Mouse (Mus musculus): ENCODE measurements at regions not wholly inside any gene's neighbourhood (a gene's known extent, or its start where the extent isn't known, plus 50 kb on each side); places are given as distances from the start of the nearest gene placed in this dataset.

- H3K4me3 ChIP-seq (ENCODE audit: insufficient read depth in 1 of 2, low read depth in 1 of 2, low read length in 2 of 2, poor library complexity in 1 of 2, severe bottlenecking in 1 of 2), result no peak overlapping the region
- no peaks in the 10 kb centered on the region for H3K36me3 ChIP-seq (ENCODE audit: control insufficient read depth, insufficient read depth, low read length, poor library complexity, severe bottlenecking)
- peak overlapping the region; percentile 99 for H3K27ac ChIP-seq (ENCODE audit: insufficient read depth, low read depth, low read length, poor library complexity, severe bottlenecking)
- DNase-seq (ENCODE audit: low read depth, low spot score), result no peak
- H3K4me1 ChIP-seq (ENCODE audit: control insufficient read depth in 2 of 2, insufficient read depth in 2 of 2, low read length in 2 of 2, poor library complexity in 1 of 2), result peaks cover 22 to 38% of the 10 kb centered on the region in 2 experiments
- H3K9ac ChIP-seq (ENCODE audit: insufficient read depth, low read depth, low read length, poor library complexity, severe bottlenecking), result peak overlapping the region; percentile 52; the same call in 1 of the 2 replicates
- no peak for TF ChIP-seq CHD2 (IDR thresholded peaks at IDR 0.05; ENCODE audit: low read depth, low read length)
- no peak for TF ChIP-seq HCFC1 (IDR thresholded peaks at IDR 0.05; ENCODE audit: borderline replicate concordance, insufficient read depth, low read length)
- no peak for TF ChIP-seq ZC3H11A (IDR thresholded peaks at IDR 0.05; ENCODE audit: borderline replicate concordance, low read depth, low read length)
- TF ChIP-seq MAFK (IDR thresholded peaks at IDR 0.05; ENCODE audit: insufficient read depth, low read depth, low read length), result no peak
- TF ChIP-seq ZNF384 (IDR thresholded peaks at IDR 0.05; ENCODE audit: low read depth, low read length), result no peak
- no peaks in the 10 kb centered on the region for H3K9me3 ChIP-seq (ENCODE audit: control insufficient read depth, insufficient read depth, low read depth, low read length)
- in situ Hi-C loops (cut with MboI; ENCODE audit: low sequenced_read_pairs in 2 of 2, unreplicated experiment in 2 of 2), result no loop called here
Observed at GRCm38 (mm10) chr6:100378533-100378874, 91.2 kb upstream of the Rybp start.

GRCm38 (mm10) chr6:100377828-100378532 is 90.7 kb upstream of the Rybp start:
- H3K36me3 ChIP-seq (ENCODE audit: control insufficient read depth, insufficient read depth, low read length, poor library complexity, severe bottlenecking), result no peaks in the 10 kb centered on the region
- H3K9me3 ChIP-seq (ENCODE audit: control insufficient read depth, insufficient read depth, low read depth, low read length), result no peaks in the 10 kb centered on the region
- peak; percentile 92 for DNase-seq (ENCODE audit: low read depth, low spot score)
- H3K9ac ChIP-seq (ENCODE audit: insufficient read depth, low read depth, low read length, poor library complexity, severe bottlenecking), result peak overlapping the region; percentile 58; the same call in 1 of the 2 replicates
- in situ Hi-C loops (cut with MboI; ENCODE audit: low sequenced_read_pairs in 2 of 2, unreplicated experiment in 2 of 2), result no loop called here
- H3K27ac ChIP-seq (ENCODE audit: insufficient read depth, low read depth, low read length, poor library complexity, severe bottlenecking), result peak overlapping the region; percentile 100
- no peak overlapping the region for H3K4me3 ChIP-seq (ENCODE audit: insufficient read depth in 1 of 2, low read depth in 1 of 2, low read length in 2 of 2, poor library complexity in 1 of 2, severe bottlenecking in 1 of 2)
- no peak for TF ChIP-seq MAFK (IDR thresholded peaks at IDR 0.05; ENCODE audit: insufficient read depth, low read depth, low read length)
- no peak for TF ChIP-seq HCFC1 (IDR thresholded peaks at IDR 0.05; ENCODE audit: borderline replicate concordance, insufficient read depth, low read length)
- peak; percentile 53; the same call in 1 of the 2 replicates for TF ChIP-seq CHD2 (IDR thresholded peaks at IDR 0.05; ENCODE audit: low read depth, low read length)
- no peak for TF ChIP-seq ZC3H11A (IDR thresholded peaks at IDR 0.05; ENCODE audit: borderline replicate concordance, low read depth, low read length)
- peaks cover 22 to 36% of the 10 kb centered on the region in 2 experiments for H3K4me1 ChIP-seq (ENCODE audit: control insufficient read depth in 2 of 2, insufficient read depth in 2 of 2, low read length in 2 of 2, poor library complexity in 1 of 2)

- no peaks in the 10 kb centered on the region for H3K9me3 ChIP-seq (ENCODE audit: control insufficient read depth, insufficient read depth, low read depth, low read length)
- no peaks in the 10 kb centered on the region for H3K36me3 ChIP-seq (ENCODE audit: control insufficient read depth, insufficient read depth, low read length, poor library complexity, severe bottlenecking)
- no peak for TF ChIP-seq HCFC1 (IDR thresholded peaks at IDR 0.05; ENCODE audit: borderline replicate concordance, insufficient read depth, low read length)
- no peak for TF ChIP-seq CHD2 (IDR thresholded peaks at IDR 0.05; ENCODE audit: low read depth, low read length)
- no peak for TF ChIP-seq ZNF384 (IDR thresholded peaks at IDR 0.05; ENCODE audit: low read depth, low read length)
- no peak for TF ChIP-seq ZC3H11A (IDR thresholded peaks at IDR 0.05; ENCODE audit: borderline replicate concordance, low read depth, low read length)
- TF ChIP-seq MAFK (IDR thresholded peaks at IDR 0.05; ENCODE audit: insufficient read depth, low read depth, low read length), result no peak
- H3K9ac ChIP-seq (ENCODE audit: insufficient read depth, low read depth, low read length, poor library complexity, severe bottlenecking), result no peak overlapping the region; the same call in 1 of the 2 replicates
- peak overlapping the region in 1 of 2 experiments; percentile 14; a peak in 1 of 4 replicates for H3K4me3 ChIP-seq (ENCODE audit: insufficient read depth in 1 of 2, low read depth in 1 of 2, low read length in 2 of 2, poor library complexity in 1 of 2, severe bottlenecking in 1 of 2)
- in situ Hi-C loops (cut with MboI; ENCODE audit: low sequenced_read_pairs in 2 of 2, unreplicated experiment in 2 of 2), result no loop called here
- peaks cover 22 to 36% of the 10 kb centered on the region in 2 experiments for H3K4me1 ChIP-seq (ENCODE audit: control insufficient read depth in 2 of 2, insufficient read depth in 2 of 2, low read length in 2 of 2, poor library complexity in 1 of 2)
- DNase-seq (ENCODE audit: low read depth, low spot score), result no peak
- peak overlapping the region; percentile 100 for H3K27ac ChIP-seq (ENCODE audit: insufficient read depth, low read depth, low read length, poor library complexity, severe bottlenecking)
Observed at GRCm38 (mm10) chr6:100376656-100377055, 89.4 kb upstream of the Rybp start.

DNA sequence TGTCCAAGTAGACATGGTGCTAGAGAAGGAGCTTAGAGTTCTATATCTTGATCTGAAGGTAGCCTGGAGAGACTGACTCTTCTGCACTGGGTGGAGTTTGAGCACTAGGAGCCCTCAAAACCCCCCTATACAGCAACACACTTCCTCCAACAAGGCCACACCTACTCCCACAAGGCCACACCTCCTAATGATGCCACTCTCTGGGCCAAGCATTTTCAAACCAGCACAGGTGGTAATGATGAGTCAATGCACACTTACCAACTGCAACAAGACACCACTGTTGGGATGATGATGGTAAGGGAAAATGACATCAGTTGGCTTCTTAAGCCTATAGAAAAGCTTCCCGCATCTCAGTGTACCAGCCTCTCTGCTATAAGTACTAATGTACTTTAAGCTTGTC is 83.5 kb upstream of the Rybp start:
- no peak for DNase-seq (ENCODE audit: low read depth, low spot score)
- no peak overlapping the region for H3K9ac ChIP-seq (ENCODE audit: insufficient read depth, low read depth, low read length, poor library complexity, severe bottlenecking)
- peaks cover 1 to 6% of the 10 kb centered on the region in 2 experiments; a peak in 2 of 4 replicates for H3K4me1 ChIP-seq (ENCODE audit: control insufficient read depth in 2 of 2, insufficient read depth in 2 of 2, low read length in 2 of 2, poor library complexity in 1 of 2)
- in situ Hi-C loops (cut with MboI; ENCODE audit: low sequenced_read_pairs in 2 of 2, unreplicated experiment in 2 of 2), result no loop called here
- no peak overlapping the region for H3K27ac ChIP-seq (ENCODE audit: insufficient read depth, low read depth, low read length, poor library complexity, severe bottlenecking)
- H3K4me3 ChIP-seq (ENCODE audit: insufficient read depth in 1 of 2, low read depth in 1 of 2, low read length in 2 of 2, poor library complexity in 1 of 2, severe bottlenecking in 1 of 2), result no peak overlapping the region
- no peaks in the 10 kb centered on the region for H3K36me3 ChIP-seq (ENCODE audit: control insufficient read depth, insufficient read depth, low read length, poor library complexity, severe bottlenecking)
- no peaks in the 10 kb centered on the region for H3K9me3 ChIP-seq (ENCODE audit: control insufficient read depth, insufficient read depth, low read depth, low read length)
- TF ChIP-seq ZNF384 (IDR thresholded peaks at IDR 0.05; ENCODE audit: low read depth, low read length) (no peak), HCFC1 (IDR thresholded peaks at IDR 0.05; ENCODE audit: borderline replicate concordance, insufficient read depth, low read length) (no peak), MAFK (IDR thresholded peaks at IDR 0.05; ENCODE audit: insufficient read depth, low read depth, low read length) (no peak), ZC3H11A (IDR thresholded peaks at IDR 0.05; ENCODE audit: borderline replicate concordance, low read depth, low read length) (no peak), CHD2 (IDR thresholded peaks at IDR 0.05; ENCODE audit: low read depth, low read length) (no peak)

All from ES-E14 (cell line).